Mouse (Mus musculus) limb, embryonic 10.5 days (tissue): ENCODE results near the gene Lin7a. TPM values are rescaled to one million over a fixed set of nuclear protein-coding genes. Genes with fewer than 3 reads are reported as not detected.

Source experiments
- DNase-seq: peaks from one replicate; pipeline ENCODE4 v3.0.0-alpha.2; 2017; ENCODE audit warnings: low spot score
- H3K27ac ChIP-seq: fragments of 300-500 bp; sonication (generic); 2 replicates; pipeline ENCODE4 v1.5.1; 2016; ENCODE audit warnings: mild to moderate bottlenecking
- H3K27me3 ChIP-seq: fragments of 300-500 bp; sonication (generic); 2 replicates; pipeline ENCODE4 v1.6.1; 2016; ENCODE audit warnings: low read depth, mild to moderate bottlenecking; ENCODE audit not compliant: poor library complexity, severe bottlenecking
- H3K36me3 ChIP-seq: fragments of 300-500 bp; sonication (generic); 2 replicates; pipeline ENCODE4 v1.6.1; 2016; ENCODE audit warnings: mild to moderate bottlenecking, moderate library complexity
- H3K4me1 ChIP-seq: fragments of 300-500 bp; sonication (generic); 2 replicates; pipeline ENCODE4 v1.6.1; 2016
- H3K4me3 ChIP-seq: fragments of 300-500 bp; sonication (generic); 2 replicates; pipeline ENCODE4 v1.5.1; 2016; ENCODE audit warnings: mild to moderate bottlenecking, moderate library complexity
- H3K9me3 ChIP-seq: fragments of 300-500 bp; sonication (generic); replicated peaks from 2 replicates; pipeline ENCODE4 v1.6.1; 2016; ENCODE audit warnings: mild to moderate bottlenecking
- WGBS: fragments of 180-500 bp; shearing (Covaris S2); methylation state at CpG from one replicate; pipeline ENCODE4 v1.1.7; 2016; 5-methylcytosine and 5-hydroxymethylcytosine counted together
- polyA plus RNA-seq: library from polyadenylated mRNA; unstranded; fragments of >200 nt; fragmentation: Nextera tagmentation; extraction: Ambion mirVana; gene quantifications from 2 replicates; pipeline ENCODE4 v1.2.1, GENCODE M21; 2016

Gene Lin7a
- 0.45 and 1.0 TPM in 2 replicates for polyA plus RNA-seq

GRCm38 (mm10) chr10:107271321-107272130, at the start of gene Lin7a:
TSS of gene Lin7a (plus strand) at chr10:107271686.
- H3K9me3 ChIP-seq, result no peaks in the 10 kb centered on the region
- H3K36me3 ChIP-seq, result no peaks in the 10 kb centered on the region
- peak; percentile 64 for DNase-seq
- 3% methylated on average over 38 of the region's 38 CpGs for WGBS
- H3K4me3 ChIP-seq, result peak within 1 kb of the TSS; percentile 71
- H3K4me1 ChIP-seq, result peaks cover 16% of the 10 kb centered on the region
- peaks cover 44% of the 10 kb centered on the region for H3K27me3 ChIP-seq
- H3K27ac ChIP-seq, result peak within 1 kb of the TSS; percentile 53

GRCm38 (mm10) chr10:107221726-107222125, 49.8 kb upstream of the Lin7a start:
- DNase-seq, result no peak
- no peaks in the 10 kb centered on the region for H3K27me3 ChIP-seq
- no peak overlapping the region for H3K4me3 ChIP-seq
- no peaks in the 10 kb centered on the region for H3K36me3 ChIP-seq
- H3K9me3 ChIP-seq, result no peaks in the 10 kb centered on the region
- no peak overlapping the region for H3K27ac ChIP-seq
- 95% methylated on average over 2 of the region's 2 CpGs for WGBS
- no peaks in the 10 kb centered on the region for H3K4me1 ChIP-seq

- DNase-seq, result no peak
- H3K27ac ChIP-seq, result no peak overlapping the region
- WGBS, result 91% methylated on average over 8 of the region's 8 CpGs
- no peaks in the 10 kb centered on the region for H3K36me3 ChIP-seq
- H3K4me1 ChIP-seq, result no peaks in the 10 kb centered on the region
- no peaks in the 10 kb centered on the region for H3K27me3 ChIP-seq
- H3K9me3 ChIP-seq, result no peaks in the 10 kb centered on the region
- no peak overlapping the region for H3K4me3 ChIP-seq
Observed at GRCm38 (mm10) chr10:107222406-107223185, 48.9 kb upstream of the Lin7a start.

GRCm38 (mm10) chr10:107223186-107223440, 48.4 kb upstream of the Lin7a start:
- H3K9me3 ChIP-seq, result no peaks in the 10 kb centered on the region
- no peak overlapping the region for H3K4me3 ChIP-seq
- no peaks in the 10 kb centered on the region for H3K27me3 ChIP-seq
- no peaks in the 10 kb centered on the region for H3K36me3 ChIP-seq
- 91% methylated on average over 3 of the region's 3 CpGs for WGBS
- no peak for DNase-seq
- H3K27ac ChIP-seq, result no peak overlapping the region
- H3K4me1 ChIP-seq, result no peaks in the 10 kb centered on the region

GRCm38 (mm10) chr10:107223821-107224220, 47.7 kb upstream of the Lin7a start:
- Histone ChIP-seq H3K36me3 (no peaks in the 10 kb centered on the region), H3K27me3 (no peaks in the 10 kb centered on the region), H3K4me1 (no peaks in the 10 kb centered on the region), H3K9me3 (no peaks in the 10 kb centered on the region), H3K27ac (no peak overlapping the region), H3K4me3 (no peak overlapping the region)
- WGBS, result 93% methylated on average over 3 of the region's 3 CpGs
- DNase-seq, result no peak

- H3K4me3 ChIP-seq, result no peak overlapping the region
- no peaks in the 10 kb centered on the region for H3K4me1 ChIP-seq
- 93% methylated on average over 6 of the region's 6 CpGs for WGBS
- no peaks in the 10 kb centered on the region for H3K27me3 ChIP-seq
- H3K27ac ChIP-seq, result no peak overlapping the region
- no peaks in the 10 kb centered on the region for H3K36me3 ChIP-seq
- no peak for DNase-seq
- no peaks in the 10 kb centered on the region for H3K9me3 ChIP-seq
Observed at GRCm38 (mm10) chr10:107224596-107225330, 46.7 kb upstream of the Lin7a start.

GRCm38 (mm10) chr10:107225331-107225835, 46.1 kb upstream of the Lin7a start:
- H3K4me1 ChIP-seq, result no peaks in the 10 kb centered on the region
- no peak overlapping the region for H3K4me3 ChIP-seq
- WGBS, result 92% methylated on average over 4 of the region's 4 CpGs
- H3K27ac ChIP-seq, result no peak overlapping the region
- H3K9me3 ChIP-seq, result no peaks in the 10 kb centered on the region
- H3K36me3 ChIP-seq, result no peaks in the 10 kb centered on the region
- no peak for DNase-seq
- H3K27me3 ChIP-seq, result no peaks in the 10 kb centered on the region

GRCm38 (mm10) chr10:107225871-107226270, 45.6 kb upstream of the Lin7a start:
- WGBS, result 84% methylated on average over 4 of the region's 4 CpGs

GRCm38 (mm10) chr10:107227901-107228300, 43.6 kb upstream of the Lin7a start:
- DNase-seq, result no peak
- Histone ChIP-seq H3K36me3 (no peaks in the 10 kb centered on the region), H3K27me3 (no peaks in the 10 kb centered on the region), H3K4me3 (no peak overlapping the region), H3K27ac (no peak overlapping the region), H3K4me1 (no peaks in the 10 kb centered on the region), H3K9me3 (no peaks in the 10 kb centered on the region)
- 91% methylated on average over 1 of the region's 1 CpGs for WGBS

More at GRCm38 (mm10) chr10:107225871-107226270, 45.6 kb upstream of the Lin7a start:
- Histone ChIP-seq H3K4me1 (no peaks in the 10 kb centered on the region), H3K27me3 (no peaks in the 10 kb centered on the region), H3K9me3 (no peaks in the 10 kb centered on the region), H3K4me3 (no peak overlapping the region), H3K27ac (no peak overlapping the region), H3K36me3 (no peaks in the 10 kb centered on the region)
- no peak for DNase-seq

GRCm38 (mm10) chr10:107228776-107229175, 42.7 kb upstream of the Lin7a start:
- Histone ChIP-seq H3K27ac (no peak overlapping the region), H3K27me3 (no peaks in the 10 kb centered on the region), H3K4me1 (no peaks in the 10 kb centered on the region), H3K36me3 (no peaks in the 10 kb centered on the region), H3K9me3 (no peaks in the 10 kb centered on the region), H3K4me3 (no peak overlapping the region)
- no peak for DNase-seq
- 90% methylated on average over 5 of the region's 5 CpGs for WGBS

- no peaks in the 10 kb centered on the region for H3K36me3 ChIP-seq
- DNase-seq, result no peak
- no peak overlapping the region for H3K27ac ChIP-seq
- no peak overlapping the region for H3K4me3 ChIP-seq
- no peaks in the 10 kb centered on the region for H3K4me1 ChIP-seq
- 87% methylated on average over 3 of the region's 3 CpGs for WGBS
- no peaks in the 10 kb centered on the region for H3K9me3 ChIP-seq
- no peaks in the 10 kb centered on the region for H3K27me3 ChIP-seq
Observed at GRCm38 (mm10) chr10:107229416-107229815, 42.1 kb upstream of the Lin7a start.

GRCm38 (mm10) chr10:107230081-107230850, 41.2 kb upstream of the Lin7a start:
- H3K36me3 ChIP-seq, result no peaks in the 10 kb centered on the region
- H3K27me3 ChIP-seq, result no peaks in the 10 kb centered on the region
- no peak for DNase-seq
- no peaks in the 10 kb centered on the region for H3K9me3 ChIP-seq
- no peaks in the 10 kb centered on the region for H3K4me1 ChIP-seq
- 90% methylated on average over 8 of the region's 8 CpGs for WGBS
- no peak overlapping the region for H3K4me3 ChIP-seq
- H3K27ac ChIP-seq, result no peak overlapping the region
